Mouse (Mus musculus) neural tube, embryonic 14.5 days (tissue): ENCODE measurements around the gene Itpkb. TPM values are rescaled to one million over a fixed set of nuclear protein-coding genes. Genes with fewer than 3 reads are reported as not detected.

Experiments
- ATAC-seq: fragments of 200-750 bp; cut with Nextera tagmentation; 2 replicates; pipeline ENCODE4 v1.8.0; 2017; ENCODE audit warnings: low read depth, mild to moderate bottlenecking, moderate TSS enrichment, moderate library complexity
- H3K27ac ChIP-seq: fragments of 300-500 bp; sonication (generic); 2 replicates; pipeline ENCODE4 v1.5.1; 2014; ENCODE audit warnings: low read depth, mild to moderate bottlenecking, control low read depth, low read length, moderate library complexity, mixed read lengths
- H3K27me3 ChIP-seq: fragments of 300-500 bp; sonication (generic); 2 replicates; pipeline ENCODE4 v1.6.1; 2014; ENCODE audit warnings: low read length; ENCODE audit not compliant: control insufficient read depth, insufficient read depth
- H3K36me3 ChIP-seq: fragments of 300-500 bp; sonication (generic); 2 replicates; pipeline ENCODE4 v1.6.1; 2014; ENCODE audit warnings: low read length, mixed read lengths; ENCODE audit not compliant: control insufficient read depth, insufficient read depth
- H3K4me1 ChIP-seq: fragments of 300-500 bp; sonication (generic); 2 replicates; pipeline ENCODE4 v1.6.1; 2014; ENCODE audit warnings: low read length; ENCODE audit not compliant: control insufficient read depth, insufficient read depth
- H3K4me2 ChIP-seq: fragments of 300-500 bp; sonication (generic); 2 replicates; pipeline ENCODE4 v1.6.1; 2014; ENCODE audit warnings: mild to moderate bottlenecking, low read depth, low read length, control low read depth
- H3K4me3 ChIP-seq: fragments of 300-500 bp; sonication (generic); 2 replicates; pipeline ENCODE4 v1.5.1; 2014; ENCODE audit warnings: low read depth, low read length, control low read depth, mixed read lengths
- H3K9ac ChIP-seq: fragments of 300-500 bp; sonication (generic); replicated peaks from 2 replicates; pipeline ENCODE4 v1.6.1; 2014; ENCODE audit warnings: low read depth, mild to moderate bottlenecking, control low read depth, low read length, mixed read lengths
- H3K9me3 ChIP-seq: fragments of 300-500 bp; sonication (generic); 2 replicates; pipeline ENCODE4 v1.6.1; 2016; ENCODE audit warnings: low read length; ENCODE audit not compliant: control insufficient read depth
- WGBS: fragments of 180-500 bp; shearing (Covaris S2); extraction: QIAGEN DNeasy Blood & Tissue Kit; methylation state at CpG from one replicate; pipeline ENCODE4 v1.1.7; 2014; 5-methylcytosine and 5-hydroxymethylcytosine counted together
- polyA plus RNA-seq: library from polyadenylated mRNA; unstranded; fragments of >200 nt; fragmentation: Nextera tagmentation; extraction: Ambion mirVana; gene quantifications from 2 replicates; pipeline ENCODE4 v1.2.1, GENCODE M21; 2014

The Itpkb gene
- polyA plus RNA-seq, 1 experiment from 2014 or later = 2.4 TPM

DNA sequence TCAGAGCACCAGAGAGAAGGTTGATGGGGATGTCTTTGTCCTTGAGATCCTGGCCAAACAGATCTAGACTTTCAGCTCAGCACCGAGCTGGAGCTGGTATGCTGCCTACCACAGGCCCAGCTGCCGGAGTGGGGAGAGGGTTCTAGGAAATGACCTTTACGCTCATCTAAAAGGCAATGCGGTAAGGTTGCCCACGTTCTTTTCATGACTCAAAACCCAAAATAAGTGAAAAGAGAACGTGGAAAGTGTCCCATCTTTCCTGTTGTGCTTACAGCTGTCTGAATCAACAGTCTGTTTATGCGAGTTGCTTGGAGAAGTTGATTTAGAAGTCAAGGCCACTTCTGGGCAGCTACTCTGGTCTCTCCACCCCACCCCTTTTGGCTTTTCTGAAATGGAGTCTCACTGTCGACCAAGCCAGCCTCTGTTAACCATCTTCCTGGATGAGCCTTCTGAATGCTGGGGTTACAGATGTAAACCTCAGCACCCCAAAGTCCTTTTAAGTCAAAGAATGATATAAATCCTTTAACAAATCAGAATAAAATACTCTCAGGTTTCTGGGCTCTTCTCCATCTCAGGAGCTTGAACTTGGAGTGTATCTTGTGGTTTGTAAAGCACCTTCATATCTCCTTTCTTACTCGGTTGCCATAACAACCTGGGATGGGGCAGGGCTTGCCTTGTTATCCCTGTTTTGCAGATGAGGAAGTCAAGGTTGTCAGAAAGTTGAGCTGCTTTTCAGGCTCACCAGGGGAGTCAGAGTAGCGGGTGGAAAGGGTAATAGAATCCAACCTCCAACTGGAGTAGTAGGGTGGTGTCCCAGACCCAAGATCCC, 60.7 kb downstream of the Itpkb start:
- H3K27ac ChIP-seq = no peak overlapping the region
- H3K4me1 ChIP-seq = peaks cover 9% of the 10 kb centered on the region; the same call in 1 of the 2 replicates
- 81% methylated on average over 10 of the region's 10 CpGs for WGBS

DNA sequence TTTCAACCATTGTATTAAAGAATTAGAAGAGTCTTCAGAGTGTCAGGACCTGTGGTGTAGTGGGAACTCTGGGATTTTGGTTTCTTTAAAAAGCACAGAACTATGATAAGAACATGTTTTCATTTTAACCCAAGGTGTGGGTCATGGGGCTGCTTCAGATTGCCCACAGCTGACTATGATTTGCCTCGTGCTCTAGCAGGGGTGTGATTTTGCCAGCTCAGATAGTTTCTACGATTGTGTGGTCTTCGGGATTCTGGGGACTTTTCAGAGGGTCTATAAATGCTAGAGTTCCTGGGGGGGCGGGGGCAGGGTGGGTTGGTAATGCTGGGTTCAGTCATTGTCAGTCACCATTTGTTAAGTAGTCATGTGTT, 61.3 kb downstream of the Itpkb start:
- H3K4me2 ChIP-seq = no peak overlapping the region
- H3K9me3 ChIP-seq = no peaks in the 10 kb centered on the region
- no peaks in the 10 kb centered on the region for H3K36me3 ChIP-seq
- no peaks in the 10 kb centered on the region for H3K27me3 ChIP-seq
- peaks cover 6% of the 10 kb centered on the region; the same call in 1 of the 2 replicates for H3K4me1 ChIP-seq
- ATAC-seq = no peak
- H3K27ac ChIP-seq = no peak overlapping the region
- H3K9ac ChIP-seq = no peak overlapping the region
- 89% methylated on average over 4 of the region's 4 CpGs for WGBS
- H3K4me3 ChIP-seq = no peak overlapping the region

More for the DNA sequence above, 60.7 kb downstream of the Itpkb start:
- H3K36me3 ChIP-seq = no peaks in the 10 kb centered on the region
- H3K4me2 ChIP-seq = no peak overlapping the region
- H3K9ac ChIP-seq = no peak overlapping the region
- H3K9me3 ChIP-seq = no peaks in the 10 kb centered on the region
- H3K4me3 ChIP-seq = no peak overlapping the region
- H3K27me3 ChIP-seq = no peaks in the 10 kb centered on the region
- ATAC-seq = no peak

DNA sequence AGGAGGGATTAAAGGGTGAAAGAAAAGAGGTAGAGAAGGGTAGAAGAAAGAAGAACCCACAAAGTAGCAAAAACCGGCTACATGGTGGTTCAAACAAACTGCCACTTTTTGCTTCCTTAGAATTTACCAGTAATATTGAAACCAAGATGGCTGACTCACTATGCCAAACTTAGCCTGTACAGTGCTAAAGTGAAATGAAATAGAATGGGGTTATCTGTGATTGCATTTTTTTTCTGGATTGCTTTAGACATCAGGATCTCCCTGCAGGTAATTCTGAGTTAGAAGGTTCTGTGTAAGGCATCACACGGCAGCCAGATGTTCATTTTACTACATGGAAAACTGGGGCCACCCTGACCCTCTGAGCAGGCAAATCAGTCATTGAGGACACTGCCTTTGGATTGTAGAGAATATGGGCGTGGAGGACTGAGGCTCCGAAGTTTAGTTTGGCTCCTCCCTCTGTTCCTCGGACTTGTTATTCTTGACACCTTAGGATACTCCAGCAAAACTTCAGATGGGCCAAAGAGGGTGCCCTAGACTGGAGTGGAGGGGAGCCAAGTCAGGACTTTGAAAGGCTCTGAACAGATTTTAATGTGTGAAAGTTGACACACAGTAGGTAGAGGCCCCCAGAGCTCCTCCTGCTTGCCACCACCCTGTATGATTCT, 62.0 kb downstream of the Itpkb start:
- Histone ChIP-seq H3K9ac (no peak overlapping the region), H3K9me3 (no peaks in the 10 kb centered on the region), H3K27me3 (no peaks in the 10 kb centered on the region), H3K4me2 (no peak overlapping the region), H3K4me3 (no peak overlapping the region), H3K36me3 (no peaks in the 10 kb centered on the region), H3K27ac (no peak overlapping the region), H3K4me1 (peaks cover 3% of the 10 kb centered on the region; the same call in 1 of the 2 replicates)
- no peak for ATAC-seq
- 82% methylated on average over 5 of the region's 5 CpGs for WGBS

DNA sequence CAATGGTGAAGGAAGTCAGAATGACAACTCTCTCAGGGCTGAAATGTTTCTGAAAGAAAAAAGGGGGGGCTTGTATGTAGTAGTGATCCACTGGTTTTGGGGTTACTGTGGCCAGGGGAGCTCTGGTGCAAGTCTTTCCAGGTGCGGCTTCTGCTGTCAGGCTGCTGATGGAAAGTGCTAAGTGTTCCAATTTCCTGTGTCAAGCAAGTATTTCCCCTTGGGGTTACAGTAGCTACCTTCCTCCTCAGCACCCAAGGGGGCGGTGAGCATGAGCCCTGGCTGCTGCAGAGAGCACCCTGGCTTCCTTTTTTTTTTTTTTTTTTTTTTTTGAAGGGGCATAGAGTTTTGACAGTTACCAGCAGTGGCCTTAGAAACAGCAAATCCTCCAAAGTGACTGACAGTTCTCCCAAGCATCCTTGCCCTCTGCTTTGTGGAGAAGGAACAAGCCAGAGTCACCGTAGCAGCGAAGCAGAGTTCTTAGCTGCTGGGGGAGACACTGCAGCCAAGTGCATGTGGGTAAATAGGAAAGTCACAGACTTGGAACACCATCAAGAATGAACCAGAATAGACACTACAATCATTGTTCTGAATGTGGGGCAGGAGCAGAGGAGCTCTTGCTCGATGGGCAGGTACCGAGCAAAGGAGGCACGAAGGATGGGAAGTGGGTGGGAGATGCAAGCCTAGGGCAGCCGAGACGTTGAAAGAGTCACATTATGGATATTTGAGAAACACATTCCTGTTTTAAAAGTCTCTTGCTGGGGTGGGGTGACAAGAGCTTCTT, 62.9 kb downstream of the Itpkb start:
- no peaks in the 10 kb centered on the region for H3K27me3 ChIP-seq
- H3K4me2 ChIP-seq = no peak overlapping the region
- no peak overlapping the region for H3K27ac ChIP-seq

DNA sequence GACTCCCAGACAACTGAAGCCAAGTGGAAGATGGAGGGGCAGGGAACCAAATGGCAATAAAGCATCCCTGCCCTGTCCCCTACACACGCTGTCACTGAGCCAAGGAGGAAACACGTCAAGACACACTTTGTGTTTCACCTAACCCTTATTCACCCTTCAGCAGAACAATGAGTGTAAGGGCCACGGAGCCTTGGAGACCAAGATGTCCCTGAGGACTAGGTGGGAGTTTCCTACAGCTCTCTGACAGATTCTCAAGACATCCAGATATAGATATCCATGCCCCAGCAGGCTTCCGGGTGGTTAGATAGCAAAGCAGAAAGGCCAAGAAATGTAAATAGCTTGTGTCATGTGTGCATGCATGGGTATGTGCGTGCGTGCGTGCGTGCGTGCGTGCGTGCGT, 63.6 kb downstream of the Itpkb start:
- WGBS = 92% methylated on average over 12 of the region's 12 CpGs
- Histone ChIP-seq H3K27me3 (no peaks in the 10 kb centered on the region), H3K4me3 (no peak overlapping the region), H3K36me3 (no peaks in the 10 kb centered on the region), H3K9me3 (no peaks in the 10 kb centered on the region), H3K9ac (no peak overlapping the region), H3K4me2 (no peak overlapping the region), H3K4me1 (no peaks in the 10 kb centered on the region), H3K27ac (no peak overlapping the region)
- ATAC-seq = no peak

More for the DNA sequence above, 62.9 kb downstream of the Itpkb start:
- no peak for ATAC-seq
- Histone ChIP-seq H3K4me3 (no peak overlapping the region), H3K9ac (no peak overlapping the region), H3K9me3 (no peaks in the 10 kb centered on the region), H3K36me3 (no peaks in the 10 kb centered on the region), H3K4me1 (peaks cover under 1% of the 10 kb centered on the region; the same call in 1 of the 2 replicates)
- 74% methylated on average over 9 of the region's 9 CpGs for WGBS

DNA sequence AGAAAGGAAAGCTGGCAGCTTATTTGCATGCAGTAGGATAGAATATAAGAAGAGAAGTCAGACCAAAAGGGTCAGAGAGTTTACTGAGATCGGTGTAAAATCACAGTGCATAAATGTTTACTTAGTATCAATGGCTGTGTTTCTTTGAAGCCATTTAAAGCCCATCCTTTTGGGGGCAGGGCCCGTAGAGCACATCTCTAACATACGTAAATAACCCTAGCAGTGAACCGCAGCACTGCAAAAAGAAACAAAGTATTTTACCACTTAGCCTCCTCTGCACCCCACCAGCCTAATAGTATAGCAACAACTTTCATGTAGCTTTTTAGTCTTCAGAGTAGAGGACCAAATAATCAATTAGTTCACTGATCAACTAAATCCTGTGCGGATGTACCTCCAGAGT, 67.4 kb downstream of the Itpkb start:
- Histone ChIP-seq H3K4me1 (no peaks in the 10 kb centered on the region), H3K4me2 (no peak overlapping the region), H3K36me3 (no peaks in the 10 kb centered on the region), H3K4me3 (no peak overlapping the region), H3K9me3 (no peaks in the 10 kb centered on the region), H3K9ac (no peak overlapping the region), H3K27me3 (no peaks in the 10 kb centered on the region), H3K27ac (no peak overlapping the region)
- ATAC-seq = no peak
- WGBS = 57% methylated on average over 5 of the region's 5 CpGs

DNA sequence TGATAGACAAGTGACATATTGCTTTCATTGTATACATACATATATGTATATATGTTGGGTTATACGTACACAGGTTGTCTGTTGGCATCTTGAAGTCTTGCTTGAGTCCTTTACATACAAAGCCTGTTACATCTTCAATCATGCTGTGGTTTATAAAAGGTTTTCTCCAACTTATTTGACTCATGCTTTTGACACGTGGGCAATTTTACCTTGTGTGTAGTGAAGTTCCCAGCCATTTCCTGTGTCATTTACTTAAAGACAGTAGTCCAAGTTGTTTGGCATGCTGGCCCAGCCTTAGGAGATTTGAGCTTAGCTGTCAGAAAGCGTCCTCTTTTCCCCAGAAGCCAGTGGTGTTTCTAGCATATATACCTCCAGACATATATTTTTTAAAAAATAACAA, 68.2 kb downstream of the Itpkb start:
- 84% methylated on average over 3 of the region's 3 CpGs for WGBS
- Histone ChIP-seq H3K4me1 (no peaks in the 10 kb centered on the region), H3K4me3 (no peak overlapping the region), H3K27ac (no peak overlapping the region), H3K9ac (no peak overlapping the region), H3K9me3 (no peaks in the 10 kb centered on the region), H3K36me3 (no peaks in the 10 kb centered on the region), H3K27me3 (no peaks in the 10 kb centered on the region), H3K4me2 (no peak overlapping the region)
- ATAC-seq = no peak

DNA sequence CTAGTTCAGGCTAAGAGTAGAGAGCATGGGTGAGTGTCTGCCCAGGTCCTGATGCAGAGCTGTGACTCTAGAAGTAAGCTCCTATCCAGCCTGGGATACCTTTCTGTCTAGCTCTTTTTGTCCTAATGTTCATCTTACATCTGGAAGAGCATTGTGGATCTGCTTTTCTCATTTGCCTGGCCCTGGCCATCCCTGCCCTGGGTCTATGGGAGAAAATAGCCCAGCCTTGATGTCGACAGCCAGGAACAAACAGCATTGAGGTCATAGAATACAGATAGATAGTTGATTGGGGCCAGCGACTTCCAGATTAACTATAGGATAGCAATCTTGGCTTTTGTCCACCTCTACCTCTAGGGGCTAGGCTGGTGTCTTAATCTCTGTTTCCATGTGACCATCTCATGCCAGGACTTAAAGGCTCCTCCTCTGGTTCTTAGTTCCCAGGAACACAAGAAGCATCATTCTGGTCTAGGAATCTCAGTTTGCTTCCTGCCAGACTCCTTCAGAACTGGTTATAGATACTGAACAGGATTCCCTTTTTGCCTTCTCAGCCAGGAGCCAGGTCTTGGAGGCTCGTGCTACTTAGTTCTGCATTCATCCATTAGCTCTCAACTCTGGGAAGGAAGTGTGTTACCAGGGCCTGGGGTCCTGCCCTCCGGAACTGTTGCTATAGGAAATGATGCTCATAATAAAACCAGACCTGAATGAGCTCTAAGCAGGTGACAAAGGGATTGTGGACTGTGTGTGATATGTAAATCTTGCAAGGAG, 70.6 kb downstream of the Itpkb start:
- Histone ChIP-seq H3K27me3 (no peaks in the 10 kb centered on the region), H3K27ac (no peak overlapping the region), H3K36me3 (no peaks in the 10 kb centered on the region), H3K4me3 (no peak overlapping the region), H3K9ac (no peak overlapping the region), H3K9me3 (no peaks in the 10 kb centered on the region), H3K4me2 (no peak overlapping the region), H3K4me1 (no peaks in the 10 kb centered on the region)
- no peak for ATAC-seq
- 78% methylated on average over 4 of the region's 4 CpGs for WGBS
